Mouse (Mus musculus) left cerebral cortex, postnatal 36 days (tissue): ENCODE data around the gene Mef2a. TPM values are rescaled to one million over a fixed set of nuclear protein-coding genes. Genes with fewer than 3 reads are reported as not detected.

Source experiments
- DNase-seq, 2 experiments: peaks; one replicate each; pipeline ENCODE4 v3.0.0; 2021 to 2022; ENCODE audit warnings: low spot score in 2 of 2, mixed read lengths in 1 of 2
- intact Hi-C: fragments of 180-260 bp; cut with DNase I; formaldehyde crosslinking; loops from one replicate; pipeline ENCODE4 v1.15.1; 2025
- total RNA-seq, 2 experiments: library from RNA; stranded (reverse); gene quantifications; 2 replicates each; pipeline ENCODE4 v1.2.3; 2021

Mef2a gene
- total RNA-seq, 2 experiments from 2014 or later, result 101 to 114 TPM

DNA sequence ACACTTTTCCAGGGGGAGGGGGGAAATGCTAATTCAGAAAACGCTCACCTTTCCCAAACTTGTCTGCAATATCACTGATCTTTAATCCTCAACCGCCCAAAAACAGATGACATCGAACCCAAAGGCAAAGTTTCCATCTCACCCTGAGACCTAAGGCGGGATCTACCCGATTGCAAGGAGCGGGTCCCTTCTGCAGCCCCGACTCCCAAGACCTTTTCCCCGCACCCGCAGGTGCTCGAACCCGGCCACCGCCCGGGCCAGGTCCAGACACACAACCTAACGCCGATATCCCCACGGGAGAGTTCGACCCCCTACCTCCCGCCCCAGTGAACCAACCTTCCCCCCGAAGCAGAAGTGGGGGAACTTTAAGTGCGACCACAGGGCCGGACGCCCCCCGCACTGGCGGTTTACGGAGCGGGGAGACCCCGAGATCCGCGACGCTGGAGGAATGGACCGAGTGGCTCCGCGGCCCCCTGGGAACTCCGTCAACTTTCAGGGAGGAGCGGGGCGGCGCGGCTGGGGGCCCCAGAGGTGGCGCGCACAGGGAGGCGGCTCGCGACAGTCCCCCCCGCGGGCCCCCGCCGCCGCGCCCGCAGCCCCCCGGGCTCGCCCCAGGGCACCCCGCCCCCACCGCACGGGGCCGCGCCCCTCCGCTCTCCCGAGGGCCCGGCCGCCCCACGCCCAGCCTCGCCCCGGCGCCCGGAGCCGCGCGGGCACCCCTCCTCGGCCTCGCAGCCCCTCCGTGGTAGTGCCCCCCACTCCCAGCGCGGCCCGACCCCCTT, 576 bp downstream of the Mef2a start:
- peak in 1 of 2 experiments; percentile 31 for DNase-seq

DNA sequence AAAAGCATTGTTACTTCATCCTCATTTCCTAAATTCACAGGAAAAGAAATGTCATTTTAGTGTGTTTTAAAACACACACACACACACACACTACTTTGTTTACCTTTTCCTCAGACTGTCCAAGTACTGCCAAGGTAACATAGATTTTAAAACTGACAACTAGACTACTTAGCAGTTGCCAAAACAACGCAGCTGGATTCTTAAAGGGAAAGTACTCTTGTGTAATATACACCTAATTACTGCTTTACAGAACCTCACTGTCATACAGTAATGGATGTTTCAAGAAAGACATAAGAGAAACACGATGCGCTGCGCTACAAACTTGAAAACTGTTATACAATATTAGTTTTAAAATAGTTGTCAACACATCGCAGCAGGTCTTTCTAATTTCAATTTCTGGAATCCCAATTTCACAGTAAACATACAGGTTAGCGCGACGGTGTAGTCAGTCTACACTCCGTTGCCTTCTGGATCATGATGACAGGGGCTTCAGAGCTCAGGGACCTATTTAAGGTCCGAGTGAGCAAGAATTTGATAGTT, 1.2 kb downstream of the Mef2a start:
- DNase-seq, result no peak
- intact Hi-C loops, result loop anchor here (5.0 kb wide), 4 partner anchors 71 to 176 kb away; no protein-coding TSS in a partner anchor

More for the DNA sequence above, 576 bp downstream of the Mef2a start:
- intact Hi-C loops, result loop anchor here (5.0 kb wide), 4 partner anchors 70 to 175 kb away; no protein-coding TSS in a partner anchor

DNA sequence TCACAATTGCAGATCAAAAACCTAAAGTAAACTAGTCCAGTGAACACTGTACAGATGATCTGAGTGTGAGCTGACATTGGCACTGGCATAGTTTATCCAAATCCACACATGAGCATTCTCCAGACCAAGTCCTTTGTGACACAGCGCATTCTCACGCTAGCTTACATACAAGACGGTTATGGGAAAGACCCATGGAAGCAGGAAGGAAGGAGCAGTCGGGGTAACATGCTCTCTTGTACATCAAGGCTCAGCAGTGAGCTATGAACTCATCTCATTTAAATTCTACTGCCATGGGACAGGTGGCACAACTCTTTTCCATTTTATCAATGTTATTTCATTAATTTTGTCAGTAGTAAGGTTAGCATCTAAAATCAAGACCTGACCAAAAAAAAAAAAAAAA, 3.0 kb downstream of the Mef2a start:
- DNase-seq, result no peak
- intact Hi-C loops, result loop anchor here (5.0 kb wide), 4 partner anchors 73 to 178 kb away; no protein-coding TSS in a partner anchor

- DNase-seq, result no peak
- intact Hi-C loops, result no loop called here
Measured at GRCm38 (mm10) chr7:67368394-67368793, 4.3 kb downstream of the Mef2a start.

DNA sequence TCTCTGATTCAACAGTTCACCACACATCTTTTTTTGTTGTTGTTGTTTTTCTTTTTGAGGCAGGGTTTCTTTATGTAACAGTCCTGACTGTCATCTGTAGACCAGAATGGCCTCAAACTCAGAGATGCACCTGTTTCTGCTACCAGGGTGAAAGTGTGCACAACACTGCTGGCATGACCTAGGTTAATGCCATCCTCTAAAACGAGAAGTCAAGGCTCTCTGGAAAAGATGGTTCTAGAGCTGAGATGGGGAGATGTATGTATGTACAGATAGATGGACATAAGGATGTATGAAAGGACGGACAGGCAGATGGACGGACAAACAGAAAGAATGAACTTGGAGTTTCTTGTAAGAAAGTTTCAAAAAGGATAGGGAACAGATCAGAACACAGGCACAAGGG, 12.1 kb downstream of the Mef2a start:
- DNase-seq, result no peak
- intact Hi-C loops, result no loop called here

GRCm38 (mm10) chr7:67359863-67360262, 12.8 kb downstream of the Mef2a start:
- no peak for DNase-seq
- intact Hi-C loops, result no loop called here

DNA sequence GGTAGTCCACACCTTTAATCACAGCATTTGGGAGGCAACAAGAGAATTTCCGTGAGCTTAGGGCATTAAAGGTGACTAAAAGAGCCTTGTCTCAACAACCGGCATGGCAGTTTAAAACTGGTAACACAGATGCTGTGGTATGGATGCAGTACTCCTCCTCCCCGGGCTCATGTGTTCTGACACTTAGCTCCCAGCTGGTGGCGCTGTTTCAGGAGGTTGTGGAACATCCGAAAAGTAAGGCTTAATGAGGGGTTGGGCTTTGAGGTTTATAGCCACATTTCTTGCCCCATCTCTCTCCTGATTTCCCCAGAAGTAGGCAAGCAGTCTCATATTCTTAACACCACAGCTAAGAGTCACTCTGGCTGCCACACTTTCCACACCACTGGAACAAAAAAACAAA, 16.8 kb downstream of the Mef2a start:
- DNase-seq, result no peak
- intact Hi-C loops, result no loop called here

DNA sequence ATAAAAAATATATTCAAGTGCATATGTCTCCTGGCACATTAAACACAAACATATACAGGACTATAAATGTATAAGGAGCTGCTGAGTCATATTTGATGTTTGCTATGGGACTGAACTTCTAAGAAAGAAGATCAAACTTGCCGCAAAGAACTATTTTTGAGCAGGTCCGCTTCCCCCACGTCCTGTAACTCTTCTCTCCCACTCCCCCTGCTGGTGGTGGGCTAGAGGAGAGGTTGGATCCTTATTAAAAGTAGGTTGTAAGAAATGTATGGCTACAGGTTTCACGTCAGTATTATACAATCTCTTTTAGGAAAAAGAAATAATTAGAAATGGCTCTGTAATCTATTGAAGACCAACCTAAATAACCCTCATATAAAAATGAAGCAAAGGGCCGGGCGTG, 19.0 kb downstream of the Mef2a start:
- intact Hi-C loops, result no loop called here
- no peak for DNase-seq

DNA sequence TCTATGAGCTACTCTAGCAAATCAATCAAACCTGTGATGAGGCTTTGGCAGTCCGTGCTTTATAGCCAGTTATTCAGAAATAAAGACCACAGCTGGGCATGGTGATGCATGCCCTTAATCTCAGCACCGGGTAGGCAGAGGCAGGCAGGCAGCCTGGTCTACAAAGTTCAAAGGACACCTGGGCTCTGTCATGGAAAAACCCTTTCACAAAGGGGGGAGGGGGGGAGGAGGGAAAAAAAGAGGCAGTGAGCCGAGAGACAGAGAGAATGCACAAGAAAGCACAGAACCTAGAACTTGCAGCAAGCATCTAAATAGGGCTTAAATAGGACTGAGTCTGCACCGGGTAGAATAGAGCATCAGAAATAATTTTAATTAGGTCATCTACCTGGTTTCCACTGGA, 19.7 kb downstream of the Mef2a start:
- intact Hi-C loops, result no loop called here
- no peak for DNase-seq

- intact Hi-C loops, result no loop called here
- DNase-seq, result no peak
Measured at GRCm38 (mm10) chr7:67344443-67344842, 28.2 kb downstream of the Mef2a start.

- intact Hi-C loops, result no loop called here
- no peak for DNase-seq
Measured at GRCm38 (mm10) chr7:67342067-67342625, 30.5 kb downstream of the Mef2a start.

DNA sequence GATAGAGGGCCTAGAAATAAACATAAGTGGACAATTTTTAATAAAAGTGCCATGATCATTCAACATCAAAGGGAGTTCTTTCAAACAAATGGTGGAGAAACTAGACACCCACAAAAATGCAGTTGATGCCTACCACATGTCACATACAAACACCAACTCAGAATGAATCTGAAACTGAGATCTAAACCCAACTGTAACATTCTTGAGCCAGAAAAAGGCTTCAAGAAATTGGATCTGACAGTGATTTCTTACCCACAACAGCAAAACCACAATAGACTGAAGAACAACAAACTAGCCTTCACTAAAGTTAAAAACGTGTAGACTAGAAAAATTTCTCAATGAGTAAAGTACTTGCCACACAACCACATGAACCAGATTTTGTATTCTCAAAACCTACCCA, 52.3 kb downstream of the Mef2a start:
- no peak for DNase-seq
- intact Hi-C loops, result no loop called here

DNA sequence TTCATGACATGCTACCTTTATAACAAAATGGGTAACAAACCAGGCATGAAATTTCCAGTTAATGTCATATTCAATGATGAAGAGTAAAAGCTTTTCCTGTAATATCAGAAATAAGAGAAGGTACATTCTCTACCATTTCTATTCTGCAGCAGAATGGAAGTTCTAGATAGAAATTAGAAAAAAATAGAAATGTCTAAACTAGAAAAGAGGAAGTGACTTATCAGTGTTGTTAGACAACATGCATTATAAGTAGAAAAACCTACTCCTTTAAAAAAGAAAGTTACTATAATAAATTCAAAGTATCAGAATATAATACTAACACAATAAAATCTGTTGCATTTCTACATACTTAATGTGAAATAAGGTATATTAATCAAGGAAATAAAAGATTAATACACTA, 54.0 kb downstream of the Mef2a start:
- DNase-seq, result no peak
- intact Hi-C loops, result no loop called here

DNA sequence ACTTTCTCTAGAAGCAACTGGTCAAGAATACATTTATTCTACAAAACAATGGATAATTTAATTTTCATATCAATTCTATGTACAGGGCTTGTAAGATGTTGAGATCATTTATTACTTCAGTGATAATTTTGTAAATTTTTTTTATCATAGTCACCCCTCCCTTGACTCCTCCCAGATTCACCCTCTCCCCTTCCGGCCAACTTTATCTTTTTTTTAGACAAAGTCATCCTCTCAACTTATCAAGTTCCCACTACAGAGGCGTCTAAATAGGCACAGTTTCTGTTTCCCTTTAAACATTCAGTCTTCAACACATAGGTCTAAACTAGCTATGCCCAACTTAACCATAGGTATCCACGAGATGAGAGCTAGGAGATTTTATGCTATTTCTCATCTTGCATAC, 59.5 kb downstream of the Mef2a start:
- intact Hi-C loops, result no loop called here
- DNase-seq, result no peak

DNA sequence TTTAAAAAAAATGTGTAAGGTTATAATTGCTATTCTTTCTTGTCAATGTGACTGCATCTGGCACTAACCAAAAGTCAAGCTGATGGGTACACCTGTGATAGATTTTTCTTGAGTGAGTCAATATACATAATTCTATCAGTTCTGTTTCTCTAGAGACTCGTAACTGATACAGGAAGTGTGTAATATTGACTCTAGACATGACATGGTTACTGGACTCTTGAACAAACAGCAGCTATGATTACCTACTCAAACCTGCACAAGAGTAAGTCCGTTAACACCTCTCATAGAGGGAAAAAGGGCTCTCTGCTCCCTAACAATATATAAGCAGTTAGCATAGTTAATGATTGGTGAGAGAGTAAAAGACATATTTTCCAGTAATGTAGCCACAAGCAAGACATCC, 62.5 kb downstream of the Mef2a start:
- intact Hi-C loops, result no loop called here
- DNase-seq, result no peak

GRCm38 (mm10) chr7:67308102-67308501, 64.6 kb downstream of the Mef2a start:
- intact Hi-C loops, result no loop called here

GRCm38 (mm10) chr7:67307078-67307477, 65.6 kb downstream of the Mef2a start:
- no peak for DNase-seq
- intact Hi-C loops, result no loop called here

More at GRCm38 (mm10) chr7:67308102-67308501, 64.6 kb downstream of the Mef2a start:
- no peak for DNase-seq

DNA sequence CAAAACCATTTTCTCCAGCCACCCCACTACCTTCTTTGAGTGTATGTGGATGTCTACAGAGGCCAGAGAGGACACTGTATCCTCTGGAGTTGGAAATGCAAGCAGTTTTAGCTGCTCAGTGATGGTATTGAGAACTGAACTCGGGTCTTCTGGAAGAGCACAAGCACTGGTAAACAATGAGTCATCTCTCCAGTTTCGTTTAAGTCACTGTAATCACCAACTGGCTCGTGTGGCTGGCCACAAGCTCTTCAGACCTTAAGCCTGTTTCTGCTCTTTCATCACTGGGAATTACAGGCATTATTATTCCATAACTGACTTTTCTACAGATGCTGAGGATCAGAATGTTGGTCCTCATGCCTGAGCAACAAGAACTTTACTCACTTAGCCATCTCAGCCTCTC, 67.7 kb downstream of the Mef2a start:
- DNase-seq, result no peak
- intact Hi-C loops, result no loop called here

DNA sequence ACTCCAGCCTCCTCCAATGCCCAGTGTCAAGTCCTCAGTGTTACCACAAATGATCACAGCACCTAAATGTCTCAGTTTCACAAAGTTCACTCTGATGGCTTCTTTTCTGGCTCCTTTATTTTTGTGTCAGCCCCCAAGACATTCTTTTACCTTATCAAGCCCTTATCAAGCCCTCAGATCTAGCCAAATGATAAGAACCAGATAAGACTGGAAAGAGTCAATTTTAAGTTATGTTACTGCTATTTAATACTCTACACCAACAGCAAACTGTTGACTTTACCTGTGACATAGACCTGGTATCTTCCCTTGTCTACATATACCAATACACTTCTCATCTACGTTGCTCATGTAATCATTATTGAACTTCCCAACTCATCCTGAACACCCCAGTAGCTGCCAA, 76.2 kb downstream of the Mef2a start:
- intact Hi-C loops, result no loop called here
- DNase-seq, result no peak

- intact Hi-C loops, result no loop called here
- no peak for DNase-seq
Measured at GRCm38 (mm10) chr7:67291356-67291755, 81.3 kb downstream of the Mef2a start.

DNA sequence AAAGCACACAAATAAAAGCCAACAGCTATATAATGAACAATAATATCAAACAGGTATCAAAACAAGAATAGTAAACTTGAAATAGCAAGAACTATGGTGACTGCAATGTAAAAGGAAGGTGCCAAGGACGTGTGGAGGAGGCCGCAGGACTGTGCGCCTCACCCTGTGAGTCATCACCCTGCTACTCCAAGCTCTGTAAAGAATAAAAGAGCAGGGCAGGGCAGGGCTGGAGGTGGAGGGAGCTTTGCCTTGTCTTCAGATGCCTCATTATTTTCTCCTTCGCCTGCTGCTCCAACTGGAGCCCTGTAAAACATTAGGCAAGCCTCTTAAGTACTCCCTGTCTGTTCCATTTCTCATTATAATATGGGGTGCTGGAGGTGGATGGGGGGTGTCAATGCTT, 85.2 kb downstream of the Mef2a start:
- intact Hi-C loops, result no loop called here
- DNase-seq, result no peak
